Mouse (Mus musculus) heart, embryonic 12.5 days (tissue): ENCODE measurements around the gene Unc5cl. TPM values are rescaled to one million over a fixed set of nuclear protein-coding genes. Genes with fewer than 3 reads are reported as not detected.

ENCODE experiments used
- ATAC-seq: fragments of 200-750 bp; cut with Nextera tagmentation; 2 replicates; pipeline ENCODE4 v1.8.0; 2017; ENCODE audit warnings: moderate TSS enrichment, moderate library complexity; ENCODE audit not compliant: insufficient number of reproducible peaks, low FRiP score
- H3K27ac ChIP-seq: fragments of 300-500 bp; sonication (generic); 2 replicates; pipeline ENCODE4 v1.5.1; 2016; ENCODE audit warnings: mild to moderate bottlenecking, moderate library complexity; ENCODE audit not compliant: poor library complexity, severe bottlenecking
- H3K27me3 ChIP-seq: fragments of 300-500 bp; sonication (generic); replicated peaks from 2 replicates; pipeline ENCODE4 v1.6.1; 2016; ENCODE audit warnings: mild to moderate bottlenecking, moderate library complexity
- H3K36me3 ChIP-seq: fragments of 300-500 bp; sonication (generic); 2 replicates; pipeline ENCODE4 v1.6.1; 2016; ENCODE audit warnings: mild to moderate bottlenecking, moderate library complexity
- H3K4me1 ChIP-seq: fragments of 300-500 bp; sonication (generic); replicated peaks from 2 replicates; pipeline ENCODE4 v1.6.1; 2016; ENCODE audit warnings: mild to moderate bottlenecking
- H3K4me2 ChIP-seq: fragments of 300-500 bp; sonication (generic); 2 replicates; pipeline ENCODE4 v1.6.1; 2016; ENCODE audit warnings: mild to moderate bottlenecking, moderate library complexity
- H3K4me3 ChIP-seq: fragments of 300-500 bp; sonication (generic); 2 replicates; pipeline ENCODE4 v1.5.1; 2016; ENCODE audit warnings: mild to moderate bottlenecking
- H3K9ac ChIP-seq: fragments of 300-500 bp; sonication (generic); 2 replicates; pipeline ENCODE4 v1.6.1; 2016; ENCODE audit warnings: mild to moderate bottlenecking, moderate library complexity
- H3K9me3 ChIP-seq: fragments of 300-500 bp; sonication (generic); replicated peaks from 2 replicates; pipeline ENCODE4 v1.6.1; 2016; ENCODE audit warnings: mild to moderate bottlenecking, moderate library complexity
- WGBS: fragments of 180-500 bp; shearing (Covaris S2); methylation state at CpG from one replicate; pipeline ENCODE4 v1.1.7; 2016; 5-methylcytosine and 5-hydroxymethylcytosine counted together
- polyA plus RNA-seq: library from polyadenylated mRNA; unstranded; fragments of >200 nt; fragmentation: Nextera tagmentation; extraction: Ambion mirVana; gene quantifications from 2 replicates; pipeline ENCODE4 v1.2.1, GENCODE M21; 2016

The Unc5cl gene
- polyA plus RNA-seq, 1 experiment from 2014 or later, result 0.09 TPM

DNA sequence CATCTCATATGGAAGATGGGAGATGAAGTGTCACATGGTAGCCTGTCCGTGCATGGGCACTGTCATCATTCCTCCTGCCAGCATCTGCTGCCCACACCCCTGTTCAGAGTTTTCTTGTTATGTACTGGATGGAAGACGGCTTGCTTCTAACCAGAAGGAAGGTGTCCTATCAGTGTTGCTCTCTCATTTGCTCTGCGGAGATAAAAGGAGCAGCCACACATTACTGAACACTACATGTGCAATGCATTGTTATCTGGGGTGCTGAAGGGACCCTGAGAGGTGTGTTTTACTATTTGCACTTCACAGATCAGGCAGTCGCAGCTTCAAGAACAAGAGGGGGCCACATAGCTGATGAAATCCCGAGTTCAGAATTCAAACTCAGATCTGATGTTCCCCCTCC, 126.5 kb downstream of the Unc5cl start:
- Histone ChIP-seq H3K27ac (no peak overlapping the region), H3K4me2 (no peak overlapping the region), H3K4me3 (no peak overlapping the region), H3K4me1 (peaks cover 19% of the 10 kb centered on the region), H3K27me3 (no peaks in the 10 kb centered on the region), H3K9ac (no peak overlapping the region), H3K36me3 (no peaks in the 10 kb centered on the region), H3K9me3 (peaks cover 14% of the 10 kb centered on the region; the same call in 1 of the 2 replicates)
- WGBS, result 39% methylated on average over 5 of the region's 5 CpGs
- ATAC-seq, result no peak

DNA sequence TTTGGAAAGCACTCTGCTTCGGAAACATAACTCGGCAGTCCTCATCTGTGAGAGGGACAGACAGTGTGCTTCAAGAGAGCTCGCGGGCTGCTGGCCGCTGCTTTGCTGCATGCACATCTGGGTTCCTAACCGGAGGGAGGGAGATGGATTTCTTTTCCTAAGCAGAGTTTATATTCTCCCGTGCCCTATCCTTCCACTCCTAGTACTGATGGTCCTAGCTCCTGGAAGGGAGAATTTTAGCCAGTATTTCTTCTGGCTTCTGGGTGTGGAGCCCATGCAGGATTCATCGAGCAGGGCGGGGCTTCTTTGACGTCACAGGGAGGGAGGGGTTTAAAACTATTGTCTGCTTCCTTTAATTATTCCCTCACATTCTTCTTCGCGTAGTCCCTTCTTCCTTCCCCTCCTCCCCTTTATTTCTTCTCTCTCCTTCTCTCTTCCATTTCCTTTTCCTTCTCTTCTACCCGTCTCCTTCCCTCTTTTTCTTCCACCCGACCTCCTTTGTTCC, 127.8 kb downstream of the Unc5cl start:
- no peaks in the 10 kb centered on the region for H3K27me3 ChIP-seq
- no peak for ATAC-seq
- H3K36me3 ChIP-seq, result no peaks in the 10 kb centered on the region
- H3K9ac ChIP-seq, result no peak overlapping the region
- H3K4me3 ChIP-seq, result no peak overlapping the region
- no peak overlapping the region for H3K27ac ChIP-seq
- peaks cover 19% of the 10 kb centered on the region for H3K4me1 ChIP-seq
- H3K4me2 ChIP-seq, result peak overlapping the region; percentile 30; the same call in 1 of the 2 replicates
- WGBS, result 47% methylated on average over 14 of the region's 14 CpGs
- H3K9me3 ChIP-seq, result peaks cover 6% of the 10 kb centered on the region; the same call in 1 of the 2 replicates

DNA sequence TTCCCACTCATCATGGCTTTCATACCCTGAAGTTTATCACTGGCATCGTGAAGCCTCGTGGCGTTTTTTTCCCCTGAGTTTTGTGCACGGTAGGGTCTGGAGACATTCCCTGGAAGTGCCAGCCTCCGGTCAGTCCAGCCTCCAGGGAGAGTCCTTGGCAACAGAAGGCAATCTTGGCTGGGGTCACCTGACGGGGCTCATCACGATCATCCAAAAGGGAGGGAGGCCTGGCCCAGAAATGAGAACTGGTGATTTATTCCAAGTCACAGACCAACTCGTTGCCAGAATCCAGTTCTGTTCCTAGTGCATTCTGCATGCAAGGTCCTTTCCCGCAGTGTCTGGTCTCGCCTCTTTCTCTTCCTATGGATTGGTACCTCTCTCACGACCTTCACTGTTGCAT, 128.7 kb downstream of the Unc5cl start:
- 78% methylated on average over 11 of the region's 11 CpGs for WGBS
- H3K9me3 ChIP-seq, result no peaks in the 10 kb centered on the region
- no peak overlapping the region for H3K4me3 ChIP-seq
- H3K27me3 ChIP-seq, result no peaks in the 10 kb centered on the region
- H3K4me1 ChIP-seq, result peaks cover 19% of the 10 kb centered on the region
- no peak overlapping the region for H3K4me2 ChIP-seq
- no peaks in the 10 kb centered on the region for H3K36me3 ChIP-seq
- H3K9ac ChIP-seq, result no peak overlapping the region
- H3K27ac ChIP-seq, result no peak overlapping the region
- ATAC-seq, result no peak

DNA sequence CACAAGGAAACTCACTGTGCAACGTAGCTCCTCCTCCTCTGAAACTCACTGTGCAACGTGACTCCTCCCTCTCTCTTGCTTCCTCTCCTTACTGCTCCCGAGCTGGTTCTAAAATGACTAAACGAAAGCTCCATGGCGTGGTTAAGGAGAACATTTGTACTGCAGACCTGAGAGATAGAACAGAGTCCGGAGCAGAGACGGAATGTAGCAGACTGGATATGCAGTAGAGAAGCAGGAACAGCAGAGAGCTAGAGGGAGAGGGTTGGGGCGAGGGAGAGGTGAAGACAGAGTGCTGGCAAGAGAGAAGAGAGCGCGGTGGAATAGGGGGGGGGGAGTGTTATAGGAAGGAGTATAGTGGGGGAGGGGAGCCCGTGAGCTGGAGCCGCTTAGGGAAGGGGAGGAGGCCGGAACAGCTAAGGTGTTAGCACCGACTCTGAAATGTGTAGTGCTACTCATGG, 131.2 kb downstream of the Unc5cl start:
- Histone ChIP-seq H3K9ac (no peak overlapping the region; the same call in 1 of the 2 replicates), H3K4me2 (peak overlapping the region; percentile 62), H3K4me1 (peaks cover 16% of the 10 kb centered on the region), H3K27me3 (no peaks in the 10 kb centered on the region), H3K9me3 (no peaks in the 10 kb centered on the region), H3K4me3 (peak overlapping the region; percentile 37), H3K36me3 (no peaks in the 10 kb centered on the region), H3K27ac (peak overlapping the region; percentile 79)
- WGBS, result 3% methylated on average over 14 of the region's 14 CpGs
- ATAC-seq, result peak; percentile 82

DNA sequence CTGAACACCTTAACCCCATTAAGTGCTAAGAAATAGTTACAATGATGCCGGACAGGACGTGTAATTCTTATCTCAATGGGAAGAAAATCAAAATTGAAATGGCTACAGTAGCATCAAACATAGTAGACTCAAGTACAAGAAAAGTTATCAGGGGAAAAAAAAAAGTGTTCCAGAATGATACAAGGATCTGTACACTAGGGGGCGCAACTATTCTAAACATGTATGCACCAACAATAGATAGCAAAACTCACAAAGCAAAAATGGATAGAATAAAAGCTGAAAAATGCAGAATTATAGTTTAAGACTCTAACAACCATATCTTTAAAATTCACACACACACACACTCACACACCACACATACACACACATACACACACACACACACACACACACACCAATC, 134.0 kb downstream of the Unc5cl start:
- Histone ChIP-seq H3K4me2 (no peak overlapping the region), H3K4me1 (peaks cover 15% of the 10 kb centered on the region), H3K4me3 (no peak overlapping the region), H3K9me3 (no peaks in the 10 kb centered on the region), H3K9ac (no peak overlapping the region), H3K27ac (no peak overlapping the region), H3K36me3 (no peaks in the 10 kb centered on the region), H3K27me3 (no peaks in the 10 kb centered on the region)
- WGBS, result 42% methylated on average over 3 of the region's 3 CpGs
- no peak for ATAC-seq

Other genes with a start within 250 kb of the Unc5cl start
- 0.08 and 0.22 TPM in 2 replicates for gene Trem1, start 222.1 kb upstream of the Unc5cl start, polyA plus RNA-seq
- gene Trem3, start 207.1 kb upstream of the Unc5cl start, polyA plus RNA-seq, result not detected in 2 replicates
- gene Treml4, start 190.6 kb upstream of the Unc5cl start, polyA plus RNA-seq, result 0.39 and 0.74 TPM in 2 replicates
- 0.82 and 0.97 TPM in 2 replicates for gene Treml2, start 155.4 kb upstream of the Unc5cl start, polyA plus RNA-seq
- 0.13 and 0.15 TPM in 2 replicates for gene B430306N03Rik, start 138.8 kb upstream of the Unc5cl start, polyA plus RNA-seq
- 1.5 and 1.7 TPM in 2 replicates for gene Trem2, start 108.5 kb upstream of the Unc5cl start, polyA plus RNA-seq
- 4.3 and 6.1 TPM in 2 replicates for gene Treml1, start 95.0 kb upstream of the Unc5cl start, polyA plus RNA-seq
- 13.7 and 14.0 TPM in 2 replicates for gene Nfya, start 45.0 kb upstream of the Unc5cl start, polyA plus RNA-seq
- gene Oard1, start 44.9 kb upstream of the Unc5cl start, polyA plus RNA-seq, result 43.6 and 45.4 TPM in 2 replicates
- 199 and 207 TPM in 2 replicates for gene Apobec2, start 22.0 kb upstream of the Unc5cl start, polyA plus RNA-seq
- 4.5 and 5.7 TPM in 2 replicates for gene Tspo2, start 3.4 kb upstream of the Unc5cl start, polyA plus RNA-seq